ENCODE assay signal across 12 mouse cellular contexts in the genomic region with DNA sequence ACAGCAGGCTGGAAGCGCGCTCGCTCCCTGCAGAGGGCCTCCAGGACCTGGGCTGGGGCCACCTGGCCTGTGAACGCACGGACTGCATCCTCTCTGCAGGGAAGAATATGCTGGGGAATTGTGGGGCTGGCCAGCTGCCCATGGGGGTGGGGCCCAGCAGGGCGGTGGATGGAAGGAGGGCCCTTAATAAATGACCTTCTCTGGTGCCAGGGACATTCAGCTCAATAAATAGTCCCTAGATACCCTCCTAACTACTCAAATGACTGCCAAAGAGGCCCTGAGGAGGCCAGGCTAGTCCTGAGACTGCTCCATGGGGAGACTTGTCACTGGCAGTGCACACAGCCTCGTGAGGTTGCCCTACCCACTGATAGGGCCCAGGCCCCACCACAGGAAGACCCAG. TPM values are rescaled to one million over a fixed set of nuclear protein-coding genes. Genes with fewer than 3 reads are reported as not detected.
DNase-seq lines count a peak whose midpoint lies in the region; ATAC-seq and TF ChIP-seq lines count a peak whose summit lies in the region.
"Had no signal": no experiment of that assay in that cellular context is flagged by ENCODE, and none has a peak within 500 bp of the region (broad histone marks: within the 10 kb centered on the region; RNA-seq: fewer than 3 reads in every experiment).

No protein-coding gene starts in this region.

- no peak for DNase-seq in forebrain, embryonic 11.5 days (ENCODE audit: low spot score)
- DNase-seq in kidney, postnatal 0 days (ENCODE audit: low spot score), result no peak
- no peak for DNase-seq in kidney, postnatal 4 days
- DNase-seq in cerebellum, postnatal 14 days, result peak; percentile 56 to 59
- peak; percentile 33 to 68 for DNase-seq in kidney, postnatal 36 days
- DNase-seq in ovary, postnatal 10 days (ENCODE audit: low spot score), result no peak
- DNase-seq: right cerebral cortex, postnatal 14 days had no signal

- no peak overlapping the region for H3K4me2 ChIP-seq in forebrain, embryonic 11.5 days (ENCODE audit: low read depth, low read length, severe bottlenecking)
- no peak overlapping the region for H3K4me2 ChIP-seq in forebrain, embryonic 16.5 days (ENCODE audit: low read length)
- no peak overlapping the region for H3K4me2 ChIP-seq in kidney, postnatal 0 days (ENCODE audit: low read length)

- no peak for TF ChIP-seq CTCF in kidney, postnatal 0 days (IDR thresholded peaks at IDR 0.05; ENCODE audit: low read depth)

- no peaks in the 10 kb centered on the region; the same call in none of the 2 replicates for H3K36me3 ChIP-seq in forebrain, embryonic 11.5 days (ENCODE audit: control insufficient read depth, insufficient read depth, low read length)
- H3K36me3 ChIP-seq in forebrain, embryonic 16.5 days (ENCODE audit: control insufficient read depth, insufficient read depth), result peaks cover 10% of the 10 kb centered on the region; the same call in 1 of the 2 replicates
- H3K36me3 ChIP-seq in kidney, postnatal 0 days (ENCODE audit: insufficient read depth, low read length), result peaks cover 32% of the 10 kb centered on the region

- H3K9ac ChIP-seq in forebrain, embryonic 11.5 days (ENCODE audit: low read length), result peak overlapping the region; percentile 23; the same call in 1 of the 2 replicates
- no peak overlapping the region for H3K9ac ChIP-seq in forebrain, embryonic 16.5 days (replicated peaks; ENCODE audit: low read depth, low read length)
- H3K9ac ChIP-seq in kidney, postnatal 0 days (ENCODE audit: low read depth, low read length), result 0 out of 2 replicates have a peak overlapping the region, but pooled peaks have one; percentile 18

- H3K4me1 ChIP-seq in forebrain, embryonic 11.5 days (replicated peaks; ENCODE audit: control insufficient read depth, insufficient read depth, low read length), result peaks cover 10% of the 10 kb centered on the region
- peaks cover 18% of the 10 kb centered on the region for H3K4me1 ChIP-seq in forebrain, embryonic 16.5 days (replicated peaks; ENCODE audit: control insufficient read depth, insufficient read depth, low read length)
- peaks cover 10% of the 10 kb centered on the region; the same call in 1 of the 2 replicates for H3K4me1 ChIP-seq in kidney, postnatal 0 days (replicated peaks; ENCODE audit: insufficient read depth, low read length)

- no peak overlapping the region; the same call in 1 of the 2 replicates for H3K4me3 ChIP-seq in forebrain, embryonic 11.5 days (ENCODE audit: low read depth, low read length)
- no peak overlapping the region for H3K4me3 ChIP-seq in forebrain, embryonic 16.5 days (replicated peaks; ENCODE audit: low read length)
- H3K4me3 ChIP-seq in kidney, postnatal 0 days (replicated peaks; ENCODE audit: low read depth, low read length), result no peak overlapping the region

- H3K27ac ChIP-seq in forebrain, embryonic 11.5 days (ENCODE audit: low read depth, low read length), result no peak overlapping the region
- H3K27ac ChIP-seq in forebrain, embryonic 16.5 days (ENCODE audit: low read length), result no peak overlapping the region
- no peak overlapping the region for H3K27ac ChIP-seq in kidney, postnatal 0 days

- no peaks in the 10 kb centered on the region for H3K9me3 ChIP-seq in forebrain, embryonic 11.5 days (ENCODE audit: control insufficient read depth, low read length)
- no peaks in the 10 kb centered on the region for H3K9me3 ChIP-seq in forebrain, embryonic 16.5 days (ENCODE audit: control insufficient read depth, low read length)
- H3K9me3 ChIP-seq in kidney, postnatal 0 days (replicated peaks; ENCODE audit: low read length), result no peaks in the 10 kb centered on the region

- ATAC-seq in forebrain, embryonic 11.5 days (replicated peaks; ENCODE audit: low FRiP score), result no peak
- no peak for ATAC-seq in forebrain, embryonic 16.5 days
- no peak for ATAC-seq in kidney, postnatal 0 days (replicated peaks; ENCODE audit: low FRiP score, low read depth)
- no peak for ATAC-seq in megakaryocyte progenitor cell, adult 5-6 weeks (replicated peaks; ENCODE audit: poor library complexity)

- no peaks in the 10 kb centered on the region for H3K27me3 ChIP-seq in forebrain, embryonic 11.5 days (ENCODE audit: control insufficient read depth, insufficient read depth, low read length)
- H3K27me3 ChIP-seq in forebrain, embryonic 16.5 days (replicated peaks; ENCODE audit: control insufficient read depth, insufficient read depth, low read length), result no peaks in the 10 kb centered on the region
- no peaks in the 10 kb centered on the region for H3K27me3 ChIP-seq in kidney, postnatal 0 days (ENCODE audit: insufficient read depth, low read length)

- 83% methylated on average over 7 of the region's 7 CpGs for WGBS in forebrain, embryonic 11.5 days
- 70% methylated on average over 7 of the region's 7 CpGs for WGBS in forebrain, embryonic 16.5 days
- 83% methylated on average over 7 of the region's 7 CpGs for WGBS in kidney, postnatal 0 days

RNA-seq across cellular contexts. Expression of gene Haghl, which starts 2.4 kb away (rescaled TPM):
- polyA plus RNA-seq in forebrain, embryonic 11.5 days (2014; fragmentation: Nextera tagmentation; extraction: Ambion mirVana), result 75.0 and 76.1 TPM in 2 replicates
- 101 and 135 TPM in 2 replicates for polyA plus RNA-seq in forebrain, embryonic 16.5 days (2015; fragmentation: Nextera tagmentation; extraction: Ambion mirVana)
- 79.9 and 80.0 TPM in 2 replicates for polyA plus RNA-seq in kidney, postnatal 0 days (2015; fragmentation: Nextera tagmentation; extraction: Ambion mirVana)
- total RNA-seq in megakaryocyte progenitor cell, adult 5-6 weeks (2015), result 10.9 and 13.4 TPM in 2 replicates
- total RNA-seq in megakaryocyte progenitor cell, adult 5-6 weeks (2017), result 15.2 and 18.8 TPM in 2 replicates

RNA-seq across cellular contexts. Expression of gene Ccdc78, which starts 3.3 kb away (rescaled TPM):
- 0.25 and 0.47 TPM in 2 replicates for polyA plus RNA-seq in forebrain, embryonic 11.5 days (2014; fragmentation: Nextera tagmentation; extraction: Ambion mirVana)
- 0.13 and 0.15 TPM in 2 replicates for polyA plus RNA-seq in forebrain, embryonic 16.5 days (2015; fragmentation: Nextera tagmentation; extraction: Ambion mirVana)
- 0.13 and 0.17 TPM in 2 replicates for polyA plus RNA-seq in kidney, postnatal 0 days (2015; fragmentation: Nextera tagmentation; extraction: Ambion mirVana)
- total RNA-seq in megakaryocyte progenitor cell, adult 5-6 weeks (2015), result 0.05 TPM in 1 of 2 replicates, not detected in the other
- 0.20 and 0.21 TPM in 2 replicates for total RNA-seq in megakaryocyte progenitor cell, adult 5-6 weeks (2017)
- total RNA-seq: common myeloid progenitor, adult 5-6 weeks; layer of hippocampus, postnatal 25 days had no signal

RNA-seq across cellular contexts. Expression of gene Narfl, which starts 9.5 kb away (rescaled TPM):
- polyA plus RNA-seq in forebrain, embryonic 11.5 days (2014; fragmentation: Nextera tagmentation; extraction: Ambion mirVana), result 24.0 and 24.5 TPM in 2 replicates
- 33.1 and 34.9 TPM in 2 replicates for polyA plus RNA-seq in forebrain, embryonic 16.5 days (2015; fragmentation: Nextera tagmentation; extraction: Ambion mirVana)
- polyA plus RNA-seq in kidney, postnatal 0 days (2015; fragmentation: Nextera tagmentation; extraction: Ambion mirVana), result 34.5 and 35.3 TPM in 2 replicates
- 12.3 and 16.2 TPM in 2 replicates for total RNA-seq in megakaryocyte progenitor cell, adult 5-6 weeks (2015)
- total RNA-seq in megakaryocyte progenitor cell, adult 5-6 weeks (2017), result 24.5 and 31.5 TPM in 2 replicates

RNA-seq across cellular contexts. Expression of gene Fam173a, which starts 9.6 kb away (rescaled TPM):
- polyA plus RNA-seq in forebrain, embryonic 11.5 days (2014; fragmentation: Nextera tagmentation; extraction: Ambion mirVana), result 69.0 and 71.0 TPM in 2 replicates
- polyA plus RNA-seq in forebrain, embryonic 16.5 days (2015; fragmentation: Nextera tagmentation; extraction: Ambion mirVana), result 70.7 and 76.5 TPM in 2 replicates
- 112 and 117 TPM in 2 replicates for polyA plus RNA-seq in kidney, postnatal 0 days (2015; fragmentation: Nextera tagmentation; extraction: Ambion mirVana)
- 113 and 126 TPM in 2 replicates for total RNA-seq in megakaryocyte progenitor cell, adult 5-6 weeks (2015)
- total RNA-seq in megakaryocyte progenitor cell, adult 5-6 weeks (2017), result 29.3 and 38.2 TPM in 2 replicates

RNA-seq across cellular contexts. Expression of gene AC134908.4, which starts 12.4 kb away (rescaled TPM):
- polyA plus RNA-seq in forebrain, embryonic 11.5 days (2014; fragmentation: Nextera tagmentation; extraction: Ambion mirVana), result not detected in 2 replicates
- 0.60 and 0.71 TPM in 2 replicates for polyA plus RNA-seq in forebrain, embryonic 16.5 days (2015; fragmentation: Nextera tagmentation; extraction: Ambion mirVana)
- 0.82 TPM in 1 of 2 replicates, not detected in the other for polyA plus RNA-seq in kidney, postnatal 0 days (2015; fragmentation: Nextera tagmentation; extraction: Ambion mirVana)
- 1.8 TPM in 1 of 2 replicates, not detected in the other for total RNA-seq in megakaryocyte progenitor cell, adult 5-6 weeks (2015)
- not detected in 2 replicates for total RNA-seq in megakaryocyte progenitor cell, adult 5-6 weeks (2017)
- total RNA-seq: common myeloid progenitor, adult 5-6 weeks had no signal
- polyA plus RNA-seq: liver, embryonic 16.5 days had no signal

Comparison
In these comparisons a context has a peak if more than half of its experiments do, and no peak if none do; other contexts are left out.
1. DNase-seq: peak in cerebellum, postnatal 14 days (2 of 2) and kidney, postnatal 36 days (2 of 2); none in forebrain, embryonic 11.5 days (single experiment), kidney, postnatal 0 days (single experiment), kidney, postnatal 4 days (0 of 2) and ovary, postnatal 10 days (single experiment).